Mouse (Mus musculus) forebrain, postnatal 0 days (tissue): ENCODE results near the gene Pan2. TPM values are rescaled to one million over a fixed set of nuclear protein-coding genes. Genes with fewer than 3 reads are reported as not detected.

ENCODE experiments used
- ATAC-seq: fragments of 200-750 bp; cut with Nextera tagmentation; 2 replicates; pipeline ENCODE4 v1.8.0; 2017; ENCODE audit warnings: mild to moderate bottlenecking, moderate library complexity
- DNase-seq: peaks from one replicate; pipeline ENCODE4 v3.0.0-alpha.2; 2015
- H3K27ac ChIP-seq: fragments of 300-500 bp; sonication (generic); 2 replicates; pipeline ENCODE4 v1.5.1; 2014; ENCODE audit warnings: low read depth, mild to moderate bottlenecking, antibody characterized with exemption, low read length, moderate library complexity, mixed read lengths
- H3K27me3 ChIP-seq: fragments of 300-500 bp; sonication (generic); 2 replicates; pipeline ENCODE4 v1.6.1; 2014; ENCODE audit warnings: mild to moderate bottlenecking, low read length, mixed read lengths; ENCODE audit not compliant: insufficient read depth
- H3K36me3 ChIP-seq: fragments of 300-500 bp; sonication (generic); 2 replicates; pipeline ENCODE4 v1.6.1; 2014; ENCODE audit warnings: mild to moderate bottlenecking, moderate library complexity; ENCODE audit not compliant: insufficient read depth
- H3K4me1 ChIP-seq: fragments of 300-500 bp; sonication (generic); 2 replicates; pipeline ENCODE4 v1.6.1; 2014; ENCODE audit warnings: antibody characterized with exemption; ENCODE audit not compliant: insufficient read depth
- H3K4me2 ChIP-seq: fragments of 300-500 bp; sonication (generic); 2 replicates; pipeline ENCODE4 v1.6.1; 2014; ENCODE audit warnings: low read depth, mild to moderate bottlenecking, moderate library complexity
- H3K4me3 ChIP-seq: fragments of 300-500 bp; sonication (generic); 2 replicates; pipeline ENCODE4 v1.5.1; 2014; ENCODE audit warnings: low read depth, low read length, mixed read lengths
- H3K9ac ChIP-seq: fragments of 300-500 bp; sonication (generic); 2 replicates; pipeline ENCODE4 v1.6.1; 2014; ENCODE audit warnings: mild to moderate bottlenecking
- H3K9me3 ChIP-seq: fragments of 300-500 bp; sonication (generic); 2 replicates; pipeline ENCODE4 v1.6.1; 2016; ENCODE audit warnings: low read length
- CTCF ChIP-seq: sonication (generic); IDR thresholded peaks from 2 replicates; pipeline ENCODE4 v1.5.1; 2016; ENCODE audit warnings: antibody characterized with exemption, control low read depth, low read depth
- WGBS: fragments of 180-500 bp; shearing (Covaris S2); extraction: QIAGEN DNeasy Blood & Tissue Kit; methylation state at CpG from one replicate; pipeline ENCODE4 v1.1.7; 2014; 5-methylcytosine and 5-hydroxymethylcytosine counted together
- polyA plus RNA-seq: library from polyadenylated mRNA; unstranded; fragments of >200 nt; fragmentation: Nextera tagmentation; extraction: Ambion mirVana; gene quantifications from 2 replicates; pipeline ENCODE4 v1.2.1, GENCODE M21; 2015
- total RNA-seq: library from RNA; depleted of rRNA; stranded (reverse); fragments of >200 nt; gene quantifications from 2 replicates; pipeline ENCODE4 v1.2.3, GENCODE M21; 2014

Pan2 gene
- total and polyA plus RNA-seq, 2 experiments from 2014 or later: 11.9 to 20.0 TPM

DNA sequence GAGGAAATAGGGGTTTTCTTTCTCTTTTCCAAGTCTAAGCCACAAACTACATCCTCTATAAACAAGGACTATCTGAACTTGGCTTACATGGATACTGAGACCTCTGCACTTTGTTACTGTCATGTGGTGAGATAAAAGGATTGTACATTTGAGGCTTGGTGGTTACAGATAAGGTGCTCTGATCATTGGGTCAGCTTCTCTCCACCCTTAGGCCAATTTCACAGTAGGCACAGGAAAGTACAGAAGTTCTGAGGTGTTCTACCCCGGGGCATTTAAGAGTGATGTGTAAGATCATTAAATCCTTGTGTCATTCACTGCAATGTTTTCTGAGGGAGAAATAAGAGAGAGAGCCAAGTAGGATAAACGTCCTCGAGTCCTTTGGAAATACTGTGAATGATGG, 33.5 kb downstream of the Pan2 start:
- no peak overlapping the region for H3K27ac ChIP-seq
- no peak for DNase-seq
- peak overlapping the region; percentile 62; the same call in 1 of the 2 replicates for H3K4me2 ChIP-seq

DNA sequence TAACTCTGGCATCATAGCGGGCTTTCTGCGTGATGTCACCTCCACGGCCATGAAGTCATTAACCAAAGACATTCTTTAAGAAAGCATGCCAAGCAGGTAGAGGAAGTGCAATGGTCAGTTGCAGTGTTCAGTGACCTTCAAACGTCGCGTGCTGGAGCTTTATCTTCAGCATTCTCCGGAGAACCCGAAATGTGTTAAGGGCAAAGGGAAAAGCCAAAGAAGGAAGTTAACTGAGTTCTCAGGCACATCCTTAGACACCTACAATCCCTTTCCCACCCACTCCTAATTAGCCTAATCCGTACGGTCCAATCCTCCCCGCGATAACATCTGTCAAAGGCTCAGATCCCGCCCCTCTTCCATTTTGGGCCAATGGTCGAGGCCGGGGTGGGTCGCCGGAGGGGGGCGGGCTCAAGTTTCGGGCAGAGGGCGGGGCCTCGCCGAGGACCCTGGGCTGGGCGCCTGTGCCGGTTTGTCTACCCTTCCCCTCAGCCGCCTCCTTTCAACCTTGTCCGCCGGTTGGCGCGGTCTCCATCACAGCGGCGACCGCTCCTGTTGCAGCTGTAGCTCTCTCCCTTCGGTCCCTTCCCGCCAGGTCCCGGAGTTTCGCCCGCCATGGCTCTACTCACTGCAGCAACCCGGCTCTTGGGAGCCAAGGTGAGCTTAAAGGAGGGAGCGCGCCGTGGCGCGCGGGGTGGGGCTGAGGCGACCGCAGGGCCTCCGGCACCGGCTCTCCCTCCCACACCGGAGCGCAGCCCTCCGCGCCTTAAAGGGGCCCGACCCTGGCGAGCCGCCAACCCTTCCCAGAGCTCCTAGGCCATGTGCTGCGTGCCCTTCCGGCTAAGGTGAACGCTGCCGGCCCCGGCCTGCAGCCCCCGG, 34.4 kb downstream of the Pan2 start, which contains the start of gene Cs:
Gene Cs (plus strand): TSS at position 429 of the 876 bp plus-strand sequence.
- ATAC-seq: peak; percentile 99

More for the DNA sequence above, 33.5 kb downstream of the Pan2 start:
- no peak overlapping the region for H3K4me3 ChIP-seq
- H3K36me3 ChIP-seq: no peaks in the 10 kb centered on the region
- H3K9ac ChIP-seq: no peak overlapping the region
- no peaks in the 10 kb centered on the region for H3K9me3 ChIP-seq
- WGBS: 85% methylated on average over 3 of the region's 3 CpGs
- no peak for TF ChIP-seq CTCF
- no peaks in the 10 kb centered on the region for H3K27me3 ChIP-seq
- peaks cover 13% of the 10 kb centered on the region for H3K4me1 ChIP-seq
- ATAC-seq: no peak

DNA sequence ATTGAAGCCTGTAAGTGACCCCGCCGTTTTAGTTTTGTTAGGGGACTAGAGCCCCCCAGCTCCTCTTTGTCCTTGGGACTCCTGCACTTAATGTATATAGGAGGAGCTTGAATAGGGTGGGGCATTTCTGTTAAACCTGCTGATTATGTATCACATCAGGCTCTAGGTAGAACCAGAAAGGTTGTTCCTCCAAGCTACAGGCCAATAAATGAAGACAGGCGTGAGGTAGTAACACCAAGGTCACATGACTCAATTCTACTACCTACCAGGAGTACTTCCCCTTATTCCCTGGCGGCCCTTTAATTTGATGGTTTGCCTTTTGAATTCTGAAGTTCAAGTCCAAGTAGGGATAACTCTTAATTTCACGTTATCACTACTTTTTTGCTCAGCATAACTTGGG, 35.3 kb downstream of the Pan2 start:
- Histone ChIP-seq H3K27ac (peak overlapping the region; percentile 90; the same call in 1 of the 2 replicates), H3K4me1 (peaks cover 13% of the 10 kb centered on the region), H3K9ac (peak overlapping the region; percentile 77), H3K4me3 (peak overlapping the region; percentile 74), H3K36me3 (no peaks in the 10 kb centered on the region), H3K4me2 (peak overlapping the region; percentile 65), H3K27me3 (no peaks in the 10 kb centered on the region), H3K9me3 (no peaks in the 10 kb centered on the region)
- ATAC-seq (no peak), DNase-seq (no peak)
- WGBS: 16% methylated on average over 5 of the region's 5 CpGs
- TF ChIP-seq CTCF: no peak

More for the DNA sequence above, 34.4 kb downstream of the Pan2 start, which contains the start of gene Cs:
- 3% methylated on average over 61 of the region's 61 CpGs for WGBS
- H3K36me3 ChIP-seq: no peaks in the 10 kb centered on the region
- H3K27ac ChIP-seq: peak within 1 kb of the TSS; percentile 90
- H3K4me2 ChIP-seq: peak within 1 kb of the TSS; percentile 65
- no peak for TF ChIP-seq CTCF
- H3K9me3 ChIP-seq: no peaks in the 10 kb centered on the region
- H3K4me1 ChIP-seq: peaks cover 13% of the 10 kb centered on the region
- peak within 1 kb of the TSS; percentile 77 for H3K9ac ChIP-seq
- peak; percentile 97 for DNase-seq
- H3K4me3 ChIP-seq: peak within 1 kb of the TSS; percentile 74
- no peaks in the 10 kb centered on the region for H3K27me3 ChIP-seq

DNA sequence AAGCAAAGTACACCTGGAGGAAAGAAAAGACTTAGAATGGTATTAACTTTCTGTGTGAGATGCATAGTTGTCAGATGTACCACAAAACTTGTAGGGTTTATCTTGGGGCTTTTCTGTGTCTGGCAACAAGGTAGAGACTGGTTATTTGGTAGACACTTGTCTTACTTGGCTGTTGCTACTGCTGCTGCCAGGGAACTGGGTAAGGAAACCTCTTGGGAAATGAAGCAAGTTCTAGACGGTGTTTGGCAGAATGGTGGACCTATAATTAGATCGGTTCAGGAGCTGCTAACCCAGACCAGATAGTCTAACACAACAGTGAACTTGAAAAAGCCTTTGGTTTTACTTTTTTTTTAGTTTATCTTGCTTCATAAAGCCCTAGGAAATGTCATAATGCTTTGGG, 35.8 kb downstream of the Pan2 start:
- no peak for ATAC-seq
- no peak overlapping the region for H3K27ac ChIP-seq
- H3K4me2 ChIP-seq: peak overlapping the region; percentile 65
- H3K36me3 ChIP-seq: no peaks in the 10 kb centered on the region
- TF ChIP-seq CTCF: no peak
- H3K4me3 ChIP-seq: no peak overlapping the region
- no peak overlapping the region for H3K9ac ChIP-seq
- no peaks in the 10 kb centered on the region for H3K27me3 ChIP-seq
- DNase-seq: no peak
- WGBS: 66% methylated on average over 2 of the region's 2 CpGs
- H3K4me1 ChIP-seq: peaks cover 13% of the 10 kb centered on the region
- no peaks in the 10 kb centered on the region for H3K9me3 ChIP-seq

DNA sequence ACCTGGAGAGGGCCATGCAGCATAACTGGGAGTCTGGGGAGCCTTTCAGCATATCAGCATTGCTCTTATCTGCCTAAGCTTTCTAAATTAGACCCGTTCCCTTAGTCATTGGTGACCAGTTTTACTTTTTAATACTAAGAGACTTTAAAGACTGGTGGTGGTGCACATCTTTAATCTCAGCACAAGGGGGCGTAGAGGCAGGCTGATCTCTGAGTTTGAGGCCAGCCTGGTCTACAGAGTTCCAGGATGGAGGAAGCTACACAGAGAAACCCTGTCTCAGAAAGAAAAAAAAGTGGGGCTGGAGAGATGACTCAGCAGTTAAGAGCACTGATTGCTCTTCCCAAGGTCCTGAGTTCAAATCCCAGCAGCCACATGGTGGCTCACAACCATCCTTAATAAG, 37.1 kb downstream of the Pan2 start:
- Histone ChIP-seq H3K4me3 (no peak overlapping the region), H3K4me1 (peaks cover 13% of the 10 kb centered on the region), H3K9me3 (no peaks in the 10 kb centered on the region), H3K27ac (no peak overlapping the region), H3K27me3 (no peaks in the 10 kb centered on the region), H3K36me3 (no peaks in the 10 kb centered on the region), H3K9ac (no peak overlapping the region), H3K4me2 (no peak overlapping the region)
- no peak for ATAC-seq
- peak; percentile 21; the same call in 1 of the 2 replicates for TF ChIP-seq CTCF
- DNase-seq: no peak
- WGBS: 82% methylated on average over 2 of the region's 2 CpGs

DNA sequence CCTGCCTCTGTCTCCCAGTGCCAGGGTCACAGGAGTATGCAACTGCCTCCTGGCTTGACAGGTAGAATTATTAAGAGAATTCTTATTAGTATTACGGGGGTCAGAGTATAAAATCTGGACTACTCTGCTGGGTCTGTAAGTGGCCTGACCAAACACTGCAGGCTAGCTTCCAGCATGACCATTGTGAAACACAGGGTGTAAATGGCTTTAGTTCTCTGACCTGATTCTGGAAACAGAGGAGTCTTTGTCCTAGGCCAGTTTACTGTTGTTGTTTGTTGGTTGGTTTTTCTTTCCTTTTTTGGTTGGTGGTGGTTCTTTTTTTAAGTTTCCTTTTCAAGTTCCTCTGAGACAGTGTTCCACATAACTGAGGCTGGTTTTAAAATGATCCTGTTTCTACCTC, 40.3 kb downstream of the Pan2 start:
- H3K27ac ChIP-seq: no peak overlapping the region; the same call in 1 of the 2 replicates
- H3K4me1 ChIP-seq: peaks cover 6% of the 10 kb centered on the region
- H3K4me2 ChIP-seq: no peak overlapping the region
- no peaks in the 10 kb centered on the region for H3K9me3 ChIP-seq
- no peak overlapping the region for H3K9ac ChIP-seq
- no peak for TF ChIP-seq CTCF
- no peaks in the 10 kb centered on the region for H3K36me3 ChIP-seq
- 74% methylated on average over 1 of the region's 1 CpGs for WGBS
- ATAC-seq: no peak
- DNase-seq: no peak
- H3K27me3 ChIP-seq: no peaks in the 10 kb centered on the region
- H3K4me3 ChIP-seq: no peak overlapping the region

GRCm38 (mm10) chr10:128344568-128345275, 41.6 kb downstream of the Pan2 start:
- Histone ChIP-seq H3K27ac (no peak overlapping the region; the same call in 1 of the 2 replicates), H3K27me3 (no peaks in the 10 kb centered on the region), H3K4me2 (no peak overlapping the region), H3K9ac (no peak overlapping the region), H3K9me3 (no peaks in the 10 kb centered on the region), H3K4me3 (no peak overlapping the region), H3K36me3 (no peaks in the 10 kb centered on the region), H3K4me1 (no peaks in the 10 kb centered on the region)
- peak; percentile 76 for ATAC-seq
- no peak for TF ChIP-seq CTCF
- WGBS: 35% methylated on average over 7 of the region's 7 CpGs
- peak; percentile 52 for DNase-seq
